Mouse (Mus musculus) heart, embryonic 13.5 days (tissue): ENCODE measurements at regions not wholly inside any gene's neighbourhood (a gene's known extent, or its start where the extent isn't known, plus 50 kb on each side); places are given as distances from the start of the nearest gene placed in this dataset.
A peak's percentile ranks its signal among the peaks of the same experiment; 100 is the strongest.

Experiments
- ATAC-seq: fragments of 200-750 bp; cut with Nextera tagmentation; 2 replicates; pipeline ENCODE4 v1.8.0; 2017; ENCODE audit warnings: moderate TSS enrichment; ENCODE audit not compliant: insufficient number of reproducible peaks, low FRiP score, low TSS enrichment; ENCODE audit errors: extremely low read depth
- H3K27ac ChIP-seq: fragments of 300-500 bp; sonication (generic); replicated peaks from 2 replicates; pipeline ENCODE4 v1.5.1; 2015; ENCODE audit warnings: moderate library complexity, mild to moderate bottlenecking, inconsistent platforms
- H3K27me3 ChIP-seq: fragments of 300-500 bp; sonication (generic); replicated peaks from 2 replicates; pipeline ENCODE4 v1.6.1; 2015; ENCODE audit warnings: mild to moderate bottlenecking, inconsistent platforms
- H3K36me3 ChIP-seq: fragments of 300-500 bp; sonication (generic); 2 replicates; pipeline ENCODE4 v1.6.1; 2015; ENCODE audit warnings: mild to moderate bottlenecking, inconsistent platforms
- H3K4me1 ChIP-seq: fragments of 300-500 bp; sonication (generic); 2 replicates; pipeline ENCODE4 v1.6.1; 2015; ENCODE audit warnings: inconsistent platforms
- H3K4me2 ChIP-seq: fragments of 300-500 bp; sonication (generic); 2 replicates; pipeline ENCODE4 v1.6.1; 2015; ENCODE audit warnings: inconsistent platforms, mild to moderate bottlenecking, moderate library complexity
- H3K4me3 ChIP-seq: fragments of 300-500 bp; sonication (generic); 2 replicates; pipeline ENCODE4 v1.5.1; 2015; ENCODE audit warnings: moderate library complexity, mild to moderate bottlenecking, inconsistent platforms
- H3K9ac ChIP-seq: fragments of 300-500 bp; sonication (generic); 2 replicates; pipeline ENCODE4 v1.6.1; 2015; ENCODE audit warnings: inconsistent platforms, mild to moderate bottlenecking, moderate library complexity
- H3K9me3 ChIP-seq: fragments of 300-500 bp; sonication (generic); 2 replicates; pipeline ENCODE4 v1.6.1; 2016; ENCODE audit warnings: inconsistent platforms
- WGBS: fragments of 180-500 bp; shearing (Covaris S2); methylation state at CpG from one replicate; pipeline ENCODE4 v1.1.7; 2015; ENCODE audit warnings: mixed read lengths; 5-methylcytosine and 5-hydroxymethylcytosine counted together

- WGBS = 46% methylated on average over 6 of the region's 6 CpGs
- Histone ChIP-seq H3K27me3 (no peaks in the 10 kb centered on the region), H3K27ac (no peak overlapping the region), H3K9ac (no peak overlapping the region), H3K4me2 (no peak overlapping the region), H3K9me3 (no peaks in the 10 kb centered on the region), H3K4me3 (no peak overlapping the region), H3K4me1 (peaks cover 35% of the 10 kb centered on the region), H3K36me3 (no peaks in the 10 kb centered on the region)
- ATAC-seq = no peak
Observed at GRCm38 (mm10) chr4:119041616-119042015, 66.9 kb upstream of the Slc2a1 start.

- no peak for ATAC-seq
- H3K4me1 ChIP-seq = peaks cover 22% of the 10 kb centered on the region
- no peak overlapping the region for H3K27ac ChIP-seq
- peak overlapping the region; percentile 44; the same call in 1 of the 2 replicates for H3K9ac ChIP-seq
- WGBS = 61% methylated on average over 19 of the region's 19 CpGs
- H3K4me3 ChIP-seq = no peak overlapping the region
- no peak overlapping the region for H3K4me2 ChIP-seq
- no peaks in the 10 kb centered on the region for H3K27me3 ChIP-seq
- no peaks in the 10 kb centered on the region for H3K36me3 ChIP-seq
- no peaks in the 10 kb centered on the region for H3K9me3 ChIP-seq
Observed at GRCm38 (mm10) chr4:119044005-119044677, 64.4 kb upstream of the Slc2a1 start.

- 89% methylated on average over 13 of the region's 13 CpGs for WGBS
Observed at GRCm38 (mm10) chr4:119044836-119045235, 63.7 kb upstream of the Slc2a1 start.

GRCm38 (mm10) chr4:119050867-119051353 is 57.6 kb upstream of the Slc2a1 start:
- Histone ChIP-seq H3K4me1 (peaks cover 52% of the 10 kb centered on the region), H3K27me3 (no peaks in the 10 kb centered on the region), H3K9ac (peak overlapping the region; percentile 61)

More at GRCm38 (mm10) chr4:119044836-119045235, 63.7 kb upstream of the Slc2a1 start:
- no peak overlapping the region for H3K27ac ChIP-seq
- H3K36me3 ChIP-seq = no peaks in the 10 kb centered on the region
- H3K9me3 ChIP-seq = no peaks in the 10 kb centered on the region
- H3K27me3 ChIP-seq = no peaks in the 10 kb centered on the region
- no peak overlapping the region for H3K9ac ChIP-seq
- H3K4me3 ChIP-seq = no peak overlapping the region
- no peak overlapping the region for H3K4me2 ChIP-seq
- H3K4me1 ChIP-seq = peaks cover 27% of the 10 kb centered on the region
- no peak for ATAC-seq

GRCm38 (mm10) chr4:119052537-119052936 is 56.0 kb upstream of the Slc2a1 start:
- peak overlapping the region; percentile 39; the same call in 1 of the 2 replicates for H3K27ac ChIP-seq
- H3K4me2 ChIP-seq = no peak overlapping the region
- no peaks in the 10 kb centered on the region for H3K27me3 ChIP-seq
- no peaks in the 10 kb centered on the region for H3K9me3 ChIP-seq
- H3K9ac ChIP-seq = no peak overlapping the region
- H3K36me3 ChIP-seq = no peaks in the 10 kb centered on the region
- no peak for ATAC-seq
- peaks cover 52% of the 10 kb centered on the region for H3K4me1 ChIP-seq
- WGBS = 63% methylated on average over 3 of the region's 3 CpGs
- H3K4me3 ChIP-seq = no peak overlapping the region

More at GRCm38 (mm10) chr4:119050867-119051353, 57.6 kb upstream of the Slc2a1 start:
- Histone ChIP-seq H3K4me2 (peak overlapping the region; percentile 16; the same call in 1 of the 2 replicates), H3K27ac (peak overlapping the region; percentile 84), H3K36me3 (no peaks in the 10 kb centered on the region), H3K9me3 (no peaks in the 10 kb centered on the region), H3K4me3 (no peak overlapping the region)
- 21% methylated on average over 2 of the region's 2 CpGs for WGBS
- peak; percentile 73 for ATAC-seq

- 85% methylated on average over 4 of the region's 4 CpGs for WGBS
- Histone ChIP-seq H3K9ac (no peak overlapping the region), H3K27me3 (no peaks in the 10 kb centered on the region), H3K4me3 (no peak overlapping the region), H3K4me1 (peaks cover 52% of the 10 kb centered on the region), H3K36me3 (no peaks in the 10 kb centered on the region), H3K4me2 (no peak overlapping the region), H3K9me3 (no peaks in the 10 kb centered on the region), H3K27ac (peak overlapping the region; percentile 65)
- no peak for ATAC-seq
Observed at GRCm38 (mm10) chr4:119053241-119053640, 55.3 kb upstream of the Slc2a1 start.

GRCm38 (mm10) chr4:119053680-119054079 is 54.8 kb upstream of the Slc2a1 start:
- H3K9ac ChIP-seq = no peak overlapping the region; the same call in 1 of the 2 replicates
- H3K27me3 ChIP-seq = no peaks in the 10 kb centered on the region
- H3K4me3 ChIP-seq = no peak overlapping the region
- ATAC-seq = no peak
- H3K4me1 ChIP-seq = peaks cover 52% of the 10 kb centered on the region
- 56% methylated on average over 6 of the region's 6 CpGs for WGBS
- H3K27ac ChIP-seq = peak overlapping the region; percentile 65
- no peaks in the 10 kb centered on the region for H3K9me3 ChIP-seq
- no peak overlapping the region for H3K4me2 ChIP-seq
- no peaks in the 10 kb centered on the region for H3K36me3 ChIP-seq

GRCm38 (mm10) chr4:119054129-119054528 is 54.4 kb upstream of the Slc2a1 start:
- Histone ChIP-seq H3K9me3 (no peaks in the 10 kb centered on the region), H3K4me3 (no peak overlapping the region), H3K4me1 (peaks cover 52% of the 10 kb centered on the region), H3K27me3 (no peaks in the 10 kb centered on the region), H3K27ac (peak overlapping the region; percentile 65), H3K36me3 (no peaks in the 10 kb centered on the region), H3K9ac (no peak overlapping the region; the same call in 1 of the 2 replicates), H3K4me2 (no peak overlapping the region)
- ATAC-seq = peak; percentile 35; the same call in 1 of the 2 replicates
- 43% methylated on average over 5 of the region's 5 CpGs for WGBS

- 78% methylated on average over 6 of the region's 6 CpGs for WGBS
- Histone ChIP-seq H3K4me2 (no peak overlapping the region), H3K4me1 (peaks cover 42% of the 10 kb centered on the region), H3K9me3 (no peaks in the 10 kb centered on the region), H3K27me3 (no peaks in the 10 kb centered on the region), H3K4me3 (no peak overlapping the region), H3K9ac (no peak overlapping the region), H3K36me3 (no peaks in the 10 kb centered on the region), H3K27ac (no peak overlapping the region)
- no peak for ATAC-seq
Observed at GRCm38 (mm10) chr4:119057191-119057590, 51.3 kb upstream of the Slc2a1 start.

- Histone ChIP-seq H3K27me3 (no peaks in the 10 kb centered on the region), H3K9ac (no peak overlapping the region), H3K4me1 (peaks cover 36% of the 10 kb centered on the region), H3K36me3 (no peaks in the 10 kb centered on the region), H3K4me3 (no peak overlapping the region), H3K9me3 (no peaks in the 10 kb centered on the region), H3K27ac (no peak overlapping the region), H3K4me2 (no peak overlapping the region)
- WGBS = 74% methylated on average over 1 of the region's 1 CpGs
- ATAC-seq = no peak
Observed at GRCm38 (mm10) chr4:119057826-119058225, 50.7 kb upstream of the Slc2a1 start.
